Mouse (Mus musculus): ENCODE results near the gene Ddhd1.

GRCm38 (mm10) chr14:45597855-45598254 is 60.1 kb downstream of the Ddhd1 start:
- TF ChIP-seq POLR2A (IDR thresholded peaks at IDR 0.05; ENCODE audit: insufficient read depth, low read length) (no peak), CTCF (IDR thresholded peaks at IDR 0.05; ENCODE audit: low read depth, low read length) (no peak), EP300 (IDR thresholded peaks at IDR 0.05; ENCODE audit: insufficient read depth, low read depth, low read length) (no peak)
